Mouse (Mus musculus): ENCODE results near the gene Cdk2ap2.

- TF ChIP-seq CTCF (IDR thresholded peaks at IDR 0.05; ENCODE audit: low read depth): no peak
- TF ChIP-seq EP300 (IDR thresholded peaks at IDR 0.05; ENCODE audit: low read depth): no peak
Measured at GRCm38 (mm10) chr19:4106654-4107053, 9.7 kb downstream of the Cdk2ap2 start.
